Mouse (Mus musculus): Measurements from ENCODE around the gene Tpd52l2. TPM values are rescaled to one million over a fixed set of nuclear protein-coding genes. Genes with fewer than 3 reads are reported as not detected.

The Tpd52l2 gene
- polyA plus RNA-seq (2015; fragmentation: Nextera tagmentation; extraction: Ambion mirVana), result 107 and 114 TPM in 2 replicates

DNA sequence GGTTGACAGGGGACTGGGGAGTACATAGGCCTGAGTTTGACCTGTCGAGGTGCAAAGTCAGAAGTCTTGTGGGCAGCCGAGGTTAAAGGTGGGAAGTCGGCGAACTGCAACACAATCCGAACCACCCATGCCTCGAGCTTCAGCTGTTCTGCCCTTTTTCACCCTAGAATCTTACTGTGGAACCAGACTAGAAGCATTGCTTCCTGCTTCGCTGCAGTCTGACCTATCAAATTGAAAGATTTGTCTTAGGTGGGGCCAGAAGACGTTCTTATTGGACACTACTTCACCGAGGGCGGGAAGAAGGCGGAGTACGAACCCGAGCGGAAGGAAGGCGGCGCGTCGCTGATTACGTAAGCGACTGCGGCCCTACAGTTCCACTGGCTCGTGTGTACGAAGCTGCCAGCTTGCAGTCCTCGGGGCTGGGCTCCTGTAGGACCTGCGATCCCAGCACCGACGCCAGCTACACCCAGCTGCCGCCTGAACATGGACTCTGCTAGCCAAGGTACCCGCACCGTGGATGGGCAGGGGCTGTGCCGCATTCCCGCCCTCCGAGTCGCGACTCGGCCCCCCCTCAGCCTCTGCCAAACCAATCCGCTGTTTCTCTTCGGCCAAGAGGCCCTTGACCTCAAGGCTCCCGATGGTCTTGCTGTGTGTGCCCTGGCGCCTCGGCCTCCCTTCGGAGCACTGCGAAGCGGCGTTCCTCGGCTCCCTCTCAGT lies at the start of gene Tpd52l2:
Gene Tpd52l2, plus strand, starts transcription at position 312 of the 717 bp plus-strand sequence.
- H3K4me2 ChIP-seq, result peak within 1 kb of the TSS; percentile 99
- no peaks in the 10 kb centered on the region for H3K9me3 ChIP-seq
- H3K36me3 ChIP-seq, result peaks cover 29% of the 10 kb centered on the region
- WGBS, result under 1% methylated on average over 46 of the region's 46 CpGs
- peak within 1 kb of the TSS; percentile 88 for H3K27ac ChIP-seq (replicated peaks)
- no peaks in the 10 kb centered on the region for H3K27me3 ChIP-seq
- H3K9ac ChIP-seq, result peak within 1 kb of the TSS; percentile 95
- peak within 1 kb of the TSS; percentile 96 for H3K4me3 ChIP-seq
- peak; percentile 99 for ATAC-seq (ENCODE audit: low read depth)
- H3K4me1 ChIP-seq (replicated peaks), result peaks cover 20% of the 10 kb centered on the region

DNA sequence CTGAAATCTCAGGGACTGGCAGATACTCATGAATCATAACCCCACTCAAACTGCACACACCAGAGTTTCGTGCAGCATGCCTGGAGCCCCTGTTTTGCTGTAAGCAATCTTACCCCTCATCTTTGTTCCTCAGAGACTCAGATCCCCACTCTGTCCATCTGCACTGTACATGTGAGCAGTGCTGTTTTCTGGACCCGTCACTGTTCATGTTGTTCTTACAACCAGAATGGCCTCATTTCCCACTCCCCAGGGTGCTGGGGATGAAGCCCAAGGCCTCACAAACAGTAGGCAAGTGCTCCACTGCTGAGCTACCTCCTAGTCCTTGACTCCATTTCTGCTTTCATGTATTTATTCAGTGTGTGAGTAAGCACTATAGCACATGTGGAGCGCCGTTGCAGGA lies 44.8 kb upstream of the Tpd52l2 start:
- Histone ChIP-seq H3K4me1 (replicated peaks) (peaks cover 13% of the 10 kb centered on the region), H3K4me3 (no peak overlapping the region), H3K27me3 (peaks cover 3% of the 10 kb centered on the region), H3K36me3 (no peaks in the 10 kb centered on the region), H3K27ac (replicated peaks) (no peak overlapping the region), H3K9me3 (no peaks in the 10 kb centered on the region), H3K4me2 (no peak overlapping the region), H3K9ac (no peak overlapping the region)
- no peak for ATAC-seq (ENCODE audit: low read depth)
- 65% methylated on average over 4 of the region's 4 CpGs for WGBS

GRCm38 (mm10) chr2:181453274-181453673 lies 43.7 kb upstream of the Tpd52l2 start:
- Histone ChIP-seq H3K27ac (replicated peaks) (no peak overlapping the region), H3K4me3 (no peak overlapping the region), H3K27me3 (peaks cover 9% of the 10 kb centered on the region), H3K4me1 (replicated peaks) (peaks cover 23% of the 10 kb centered on the region), H3K36me3 (no peaks in the 10 kb centered on the region), H3K4me2 (no peak overlapping the region), H3K9ac (no peak overlapping the region), H3K9me3 (no peaks in the 10 kb centered on the region)
- WGBS, result 28% methylated on average over 1 of the region's 1 CpGs
- no peak for ATAC-seq (ENCODE audit: low read depth)

- Histone ChIP-seq H3K9me3 (no peaks in the 10 kb centered on the region), H3K4me2 (no peak overlapping the region), H3K4me3 (no peak overlapping the region), H3K27me3 (peaks cover 18% of the 10 kb centered on the region), H3K36me3 (no peaks in the 10 kb centered on the region), H3K9ac (no peak overlapping the region), H3K4me1 (replicated peaks) (peaks cover 39% of the 10 kb centered on the region), H3K27ac (replicated peaks) (no peak overlapping the region)
- no peak for ATAC-seq (ENCODE audit: low read depth)
- WGBS, result 86% methylated on average over 2 of the region's 2 CpGs
Observed at GRCm38 (mm10) chr2:181455899-181456298, 41.0 kb upstream of the Tpd52l2 start.

DNA sequence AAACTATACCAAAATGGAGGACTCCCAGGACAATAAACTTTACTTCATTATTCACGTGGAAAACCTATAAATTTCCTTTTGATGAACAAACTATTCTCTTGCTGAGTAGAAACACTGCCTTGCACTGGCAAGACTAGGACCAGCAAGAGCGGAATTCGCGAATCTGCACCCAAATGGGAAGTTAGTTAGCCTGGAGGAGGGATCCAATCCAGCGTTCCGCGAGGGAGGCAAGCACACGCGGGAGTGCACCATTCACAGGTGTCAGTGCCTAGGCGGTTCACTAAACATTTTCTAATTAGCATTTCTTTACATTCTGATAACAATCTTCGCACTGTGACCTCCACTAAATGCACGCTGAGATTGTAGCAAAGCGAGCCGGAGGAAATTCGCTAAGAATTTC lies 39.1 kb upstream of the Tpd52l2 start:
- H3K9me3 ChIP-seq, result no peaks in the 10 kb centered on the region
- WGBS, result 2% methylated on average over 15 of the region's 15 CpGs

GRCm38 (mm10) chr2:181458411-181459152 lies 38.4 kb upstream of the Tpd52l2 start:
- peak; percentile 13 for ATAC-seq (ENCODE audit: low read depth)
- Histone ChIP-seq H3K36me3 (no peaks in the 10 kb centered on the region), H3K4me2 (peak overlapping the region; percentile 91), H3K9me3 (no peaks in the 10 kb centered on the region), H3K9ac (peak overlapping the region; percentile 94), H3K4me3 (peak overlapping the region; percentile 97), H3K27me3 (peaks cover 20% of the 10 kb centered on the region), H3K27ac (replicated peaks) (peak overlapping the region; percentile 79), H3K4me1 (replicated peaks) (peaks cover 43% of the 10 kb centered on the region)
- WGBS, result under 1% methylated on average over 64 of the region's 72 CpGs

More for the DNA sequence above, 39.1 kb upstream of the Tpd52l2 start:
- peaks cover 20% of the 10 kb centered on the region for H3K27me3 ChIP-seq
- no peaks in the 10 kb centered on the region for H3K36me3 ChIP-seq
- H3K9ac ChIP-seq, result peak overlapping the region; percentile 94
- peaks cover 37% of the 10 kb centered on the region for H3K4me1 ChIP-seq (replicated peaks)
- ATAC-seq (ENCODE audit: low read depth), result no peak
- H3K4me3 ChIP-seq, result peak overlapping the region; percentile 97
- H3K27ac ChIP-seq (replicated peaks), result no peak overlapping the region
- H3K4me2 ChIP-seq, result peak overlapping the region; percentile 91

DNA sequence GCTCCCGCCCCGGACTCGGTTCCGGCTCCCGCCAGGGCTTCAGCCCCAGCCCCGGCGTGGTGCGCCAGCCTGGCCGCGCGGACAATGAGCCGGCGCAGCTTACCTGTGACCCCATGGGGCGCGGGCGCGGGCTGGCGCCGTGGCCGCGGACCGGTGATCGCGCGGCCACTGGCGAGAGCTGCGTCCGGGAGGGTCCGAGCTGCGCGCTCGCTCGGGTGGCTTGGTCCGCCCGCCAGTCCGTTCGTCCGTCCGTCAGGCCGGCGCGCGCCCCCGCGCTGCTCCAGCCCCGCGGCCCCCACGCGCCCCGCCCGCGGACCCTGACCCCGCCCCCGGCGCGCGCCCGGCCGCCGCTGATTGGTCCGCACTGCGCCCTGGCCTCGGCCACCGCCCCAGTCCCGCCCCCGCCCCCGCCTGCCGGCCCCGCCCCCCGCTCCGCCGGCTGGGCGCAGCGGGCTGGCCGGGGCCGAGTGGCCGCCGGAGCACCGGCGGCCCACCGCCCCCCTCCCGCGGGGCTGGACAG lies 37.7 kb upstream of the Tpd52l2 start, which contains the start of gene Zbtb46:
Gene Zbtb46, minus strand, starts transcription at position 274 of the 520 bp plus-strand sequence.
- Histone ChIP-seq H3K4me1 (replicated peaks) (peaks cover 43% of the 10 kb centered on the region), H3K27ac (replicated peaks) (peak within 1 kb of the TSS; percentile 79), H3K4me2 (peak within 1 kb of the TSS; percentile 91), H3K36me3 (no peaks in the 10 kb centered on the region), H3K9me3 (no peaks in the 10 kb centered on the region), H3K27me3 (peaks cover 24% of the 10 kb centered on the region), H3K9ac (peak within 1 kb of the TSS; percentile 94), H3K4me3 (peak within 1 kb of the TSS; percentile 97)
- WGBS, result 1% methylated on average over 61 of the region's 83 CpGs
- ATAC-seq (ENCODE audit: low read depth), result peak; percentile 92

GRCm38 (mm10) chr2:181459673-181460621 lies 37.0 kb upstream of the Tpd52l2 start:
- ATAC-seq (ENCODE audit: low read depth), result peak; percentile 70
- Histone ChIP-seq H3K27ac (replicated peaks) (peak overlapping the region; percentile 54), H3K27me3 (peaks cover 27% of the 10 kb centered on the region), H3K4me1 (replicated peaks) (peaks cover 41% of the 10 kb centered on the region), H3K4me3 (peak overlapping the region; percentile 97), H3K9ac (peak overlapping the region; percentile 94), H3K36me3 (no peaks in the 10 kb centered on the region), H3K9me3 (no peaks in the 10 kb centered on the region), H3K4me2 (peak overlapping the region; percentile 91)
- under 1% methylated on average over 71 of the region's 71 CpGs for WGBS

GRCm38 (mm10) chr2:181461536-181462100 lies 35.3 kb upstream of the Tpd52l2 start:
- ATAC-seq (ENCODE audit: low read depth), result no peak
- Histone ChIP-seq H3K4me1 (replicated peaks) (peaks cover 40% of the 10 kb centered on the region), H3K36me3 (no peaks in the 10 kb centered on the region), H3K27ac (replicated peaks) (no peak overlapping the region), H3K4me3 (no peak overlapping the region), H3K4me2 (no peak overlapping the region), H3K9ac (no peak overlapping the region), H3K9me3 (no peaks in the 10 kb centered on the region), H3K27me3 (peaks cover 27% of the 10 kb centered on the region)
- WGBS, result 93% methylated on average over 1 of the region's 1 CpGs

GRCm38 (mm10) chr2:181462604-181463003 lies 34.3 kb upstream of the Tpd52l2 start:
- Histone ChIP-seq H3K4me3 (no peak overlapping the region), H3K27me3 (peaks cover 21% of the 10 kb centered on the region), H3K36me3 (no peaks in the 10 kb centered on the region), H3K9me3 (no peaks in the 10 kb centered on the region), H3K9ac (no peak overlapping the region), H3K4me2 (no peak overlapping the region), H3K27ac (replicated peaks) (no peak overlapping the region), H3K4me1 (replicated peaks) (peaks cover 31% of the 10 kb centered on the region)
- WGBS, result 86% methylated on average over 1 of the region's 1 CpGs
- no peak for ATAC-seq (ENCODE audit: low read depth)

Measured in neural tube, embryonic 13.5 days (tissue).